In the genomic region with DNA sequence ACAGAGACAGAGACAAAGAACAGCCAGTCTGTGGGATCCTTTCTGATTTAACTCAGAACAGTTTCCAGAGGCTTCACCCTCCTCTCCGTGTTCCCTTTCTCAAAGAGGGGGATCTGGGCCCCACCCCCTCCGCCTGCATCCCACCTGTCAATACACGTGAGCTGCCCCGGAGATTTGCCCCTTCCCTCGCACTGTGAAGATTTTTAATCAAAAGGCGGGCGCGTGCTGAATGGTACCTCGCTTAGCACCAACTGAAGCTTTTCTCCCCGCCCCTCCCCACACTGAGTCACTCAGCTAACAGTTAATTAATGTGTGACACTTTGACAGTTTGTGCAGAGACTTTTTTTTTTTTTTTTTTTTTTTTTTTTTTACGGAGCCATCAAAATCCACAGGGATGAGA, we compare ENCODE assay signal across 17 mouse cellular contexts. TPM values are rescaled to one million over a fixed set of nuclear protein-coding genes. Genes with fewer than 3 reads are reported as not detected.
DNase-seq lines count a peak whose midpoint lies in the region; ATAC-seq and TF ChIP-seq lines count a peak whose summit lies in the region.
"Had no signal": no experiment of that assay in that cellular context is flagged by ENCODE, and none has a peak within 500 bp of the region (broad histone marks: within the 10 kb centered on the region; RNA-seq: fewer than 3 reads in every experiment).

No protein-coding gene starts in this region.

- no peak overlapping the region for H3K9ac ChIP-seq in embryonic facial prominence, embryonic 11.5 days (replicated peaks; ENCODE audit: low read length)
- no peak overlapping the region for H3K9ac ChIP-seq in limb, embryonic 11.5 days (ENCODE audit: low read length)
- H3K9ac ChIP-seq in midbrain, embryonic 15.5 days: no peak overlapping the region
- H3K9ac ChIP-seq: hindbrain, embryonic 15.5 days; liver, embryonic 13.5 days had no signal

- H3K9me3 ChIP-seq in embryonic facial prominence, embryonic 11.5 days (replicated peaks; ENCODE audit: control insufficient read depth, low read length): no peaks in the 10 kb centered on the region
- no peaks in the 10 kb centered on the region for H3K9me3 ChIP-seq in embryonic facial prominence, embryonic 10.5 days
- no peaks in the 10 kb centered on the region for H3K9me3 ChIP-seq in limb, embryonic 11.5 days (ENCODE audit: control insufficient read depth, low read length)
- no peaks in the 10 kb centered on the region for H3K9me3 ChIP-seq in limb, embryonic 10.5 days (replicated peaks)
- H3K9me3 ChIP-seq in forebrain, embryonic 10.5 days: no peaks in the 10 kb centered on the region
- H3K9me3 ChIP-seq in midbrain, embryonic 15.5 days: no peaks in the 10 kb centered on the region
- H3K9me3 ChIP-seq: hindbrain, embryonic 15.5 days; liver, embryonic 13.5 days had no signal

- ATAC-seq in embryonic facial prominence, embryonic 11.5 days (replicated peaks; ENCODE audit: insufficient number of reproducible peaks, low FRiP score, low TSS enrichment, low read depth): no peak
- no peak for ATAC-seq in limb, embryonic 11.5 days (ENCODE audit: insufficient number of reproducible peaks, low FRiP score, low TSS enrichment, low read depth)
- ATAC-seq in midbrain, embryonic 15.5 days (replicated peaks): peak; percentile 48; the same call in 1 of the 2 replicates
- ATAC-seq in erythroid progenitor cell, adult 5-6 weeks (replicated peaks; ENCODE audit: low FRiP score, poor library complexity, severe bottlenecking): no peak

- H3K27me3 ChIP-seq in embryonic facial prominence, embryonic 11.5 days (ENCODE audit: control insufficient read depth, insufficient read depth, low read length): no peaks in the 10 kb centered on the region
- H3K27me3 ChIP-seq in embryonic facial prominence, embryonic 10.5 days (replicated peaks; ENCODE audit: low read depth, poor library complexity, severe bottlenecking): no peaks in the 10 kb centered on the region
- no peaks in the 10 kb centered on the region for H3K27me3 ChIP-seq in limb, embryonic 11.5 days (ENCODE audit: control insufficient read depth, insufficient read depth, low read length)
- no peaks in the 10 kb centered on the region for H3K27me3 ChIP-seq in limb, embryonic 10.5 days (ENCODE audit: low read depth, poor library complexity, severe bottlenecking)
- H3K27me3 ChIP-seq in forebrain, embryonic 10.5 days (ENCODE audit: poor library complexity, severe bottlenecking): no peaks in the 10 kb centered on the region
- no peaks in the 10 kb centered on the region for H3K27me3 ChIP-seq in midbrain, embryonic 15.5 days (replicated peaks)
- H3K27me3 ChIP-seq: hindbrain, embryonic 15.5 days; liver, embryonic 13.5 days had no signal

- H3K4me2 ChIP-seq in embryonic facial prominence, embryonic 11.5 days (ENCODE audit: low read depth, low read length): no peak overlapping the region
- H3K4me2 ChIP-seq in limb, embryonic 11.5 days (ENCODE audit: low read depth, severe bottlenecking): no peak overlapping the region
- peak overlapping the region; percentile 19; the same call in 1 of the 2 replicates for H3K4me2 ChIP-seq in midbrain, embryonic 15.5 days
- H3K4me2 ChIP-seq: hindbrain, embryonic 15.5 days; liver, embryonic 13.5 days had no signal

- no peaks in the 10 kb centered on the region for H3K36me3 ChIP-seq in embryonic facial prominence, embryonic 11.5 days (replicated peaks; ENCODE audit: control insufficient read depth, insufficient read depth, low read depth, low read length)
- no peaks in the 10 kb centered on the region for H3K36me3 ChIP-seq in embryonic facial prominence, embryonic 10.5 days (replicated peaks)
- no peaks in the 10 kb centered on the region for H3K36me3 ChIP-seq in limb, embryonic 11.5 days (ENCODE audit: control insufficient read depth, insufficient read depth, low read length)
- no peaks in the 10 kb centered on the region for H3K36me3 ChIP-seq in limb, embryonic 10.5 days
- H3K36me3 ChIP-seq in forebrain, embryonic 10.5 days (replicated peaks): no peaks in the 10 kb centered on the region
- no peaks in the 10 kb centered on the region for H3K36me3 ChIP-seq in midbrain, embryonic 15.5 days (replicated peaks)
- H3K36me3 ChIP-seq: hindbrain, embryonic 15.5 days; liver, embryonic 13.5 days had no signal

- peak; percentile 3 for DNase-seq in embryonic facial prominence, embryonic 11.5 days (ENCODE audit: low spot score)
- DNase-seq in embryonic facial prominence, embryonic 10.5 days (ENCODE audit: low spot score): no peak
- peak; percentile 21 for DNase-seq in limb, embryonic 11.5 days (ENCODE audit: low spot score)
- DNase-seq in limb, embryonic 10.5 days (ENCODE audit: low spot score): no peak
- DNase-seq in forebrain, embryonic 10.5 days (ENCODE audit: extremely low spot score, low spot score): no peak
- no peak for DNase-seq in gastrocnemius, adult 2 months
- DNase-seq: liver, embryonic 13.5 days; thymus, postnatal 36 days had no signal

- no peak overlapping the region for H3K27ac ChIP-seq in embryonic facial prominence, embryonic 11.5 days (replicated peaks; ENCODE audit: low read depth, low read length)
- H3K27ac ChIP-seq in embryonic facial prominence, embryonic 10.5 days (replicated peaks): no peak overlapping the region
- H3K27ac ChIP-seq in limb, embryonic 11.5 days (replicated peaks; ENCODE audit: low read depth, low read length): no peak overlapping the region
- no peak overlapping the region for H3K27ac ChIP-seq in limb, embryonic 10.5 days
- 0 out of 2 replicates have a peak overlapping the region, but pooled peaks have one; percentile 44 for H3K27ac ChIP-seq in forebrain, embryonic 10.5 days
- no peak overlapping the region for H3K27ac ChIP-seq in midbrain, embryonic 15.5 days
- no peak overlapping the region for H3K27ac ChIP-seq in gastrocnemius, adult 2 months
- H3K27ac ChIP-seq: hindbrain, embryonic 15.5 days; kidney, postnatal 0 days; liver, embryonic 13.5 days had no signal

- TF ChIP-seq CTCF in gastrocnemius, adult 2 months (IDR thresholded peaks at IDR 0.05): no peak

- intact Hi-C loops in gastrocnemius, adult 2 months (cut with DNase I): no loop called here

- H3K4me3 ChIP-seq in embryonic facial prominence, embryonic 11.5 days (ENCODE audit: low read depth, low read length): no peak overlapping the region
- no peak overlapping the region for H3K4me3 ChIP-seq in embryonic facial prominence, embryonic 10.5 days
- H3K4me3 ChIP-seq in limb, embryonic 11.5 days (ENCODE audit: low read depth, low read length): no peak overlapping the region
- H3K4me3 ChIP-seq in limb, embryonic 10.5 days: no peak overlapping the region
- H3K4me3 ChIP-seq in forebrain, embryonic 10.5 days: no peak overlapping the region
- H3K4me3 ChIP-seq in midbrain, embryonic 15.5 days: no peak overlapping the region
- no peak overlapping the region for H3K4me3 ChIP-seq in gastrocnemius, adult 2 months
- H3K4me3 ChIP-seq: hindbrain, embryonic 15.5 days; liver, embryonic 13.5 days had no signal

- whole genome bisulfite sequencing in embryonic facial prominence, embryonic 11.5 days: 27% methylated on average over 11 of the region's 11 CpGs
- 45% methylated on average over 11 of the region's 11 CpGs for WGBS in embryonic facial prominence, embryonic 10.5 days
- 42% methylated on average over 11 of the region's 11 CpGs for WGBS in limb, embryonic 11.5 days
- 39% methylated on average over 11 of the region's 11 CpGs for WGBS in limb, embryonic 10.5 days
- WGBS in forebrain, embryonic 10.5 days: 42% methylated on average over 11 of the region's 11 CpGs
- WGBS in midbrain, embryonic 15.5 days: 24% methylated on average over 11 of the region's 11 CpGs

- no peaks in the 10 kb centered on the region for H3K4me1 ChIP-seq in embryonic facial prominence, embryonic 11.5 days (ENCODE audit: control insufficient read depth, insufficient read depth, low read length)
- peaks cover 10% of the 10 kb centered on the region for H3K4me1 ChIP-seq in embryonic facial prominence, embryonic 10.5 days
- no peaks in the 10 kb centered on the region for H3K4me1 ChIP-seq in limb, embryonic 11.5 days (ENCODE audit: control insufficient read depth, insufficient read depth, low read length)
- peaks cover 9% of the 10 kb centered on the region for H3K4me1 ChIP-seq in limb, embryonic 10.5 days
- H3K4me1 ChIP-seq in forebrain, embryonic 10.5 days: peaks cover 14% of the 10 kb centered on the region
- peaks cover 5% of the 10 kb centered on the region; the same call in 1 of the 2 replicates for H3K4me1 ChIP-seq in midbrain, embryonic 15.5 days
- H3K4me1 ChIP-seq: liver, embryonic 13.5 days had no signal

RNA-seq across cellular contexts. Expression of a gene that starts 40.7 kb away (rescaled TPM):
- polyA plus RNA-seq in embryonic facial prominence, embryonic 11.5 days (2014; fragmentation: Nextera tagmentation; extraction: Ambion mirVana): not detected in 2 replicates
- not detected in 2 replicates for polyA plus RNA-seq in embryonic facial prominence, embryonic 10.5 days (2016; fragmentation: Nextera tagmentation; extraction: Ambion mirVana)
- not detected in 2 replicates for polyA plus RNA-seq in limb, embryonic 11.5 days (2014; fragmentation: Nextera tagmentation; extraction: Ambion mirVana)
- polyA plus RNA-seq in limb, embryonic 10.5 days (2016; fragmentation: Nextera tagmentation; extraction: Ambion mirVana): not detected in 2 replicates
- not detected in 2 replicates for polyA plus RNA-seq in forebrain, embryonic 10.5 days (2016; fragmentation: Nextera tagmentation; extraction: Ambion mirVana)
- polyA plus RNA-seq in midbrain, embryonic 15.5 days (2015; fragmentation: Nextera tagmentation; extraction: Ambion mirVana): not detected in 2 replicates
- total RNA-seq in erythroid progenitor cell, adult 5-6 weeks (2015; ENCODE audit: low replicate concordance): not detected in 2 replicates
- not detected in 2 replicates for total RNA-seq in erythroid progenitor cell, adult 5-6 weeks (2017; ENCODE audit: low replicate concordance)
- not detected for total RNA-seq in gastrocnemius, adult 2 months (2021)
- total RNA-seq: gastrocnemius, adult 8-10 months; left cerebral cortex, adult 8-10 months; monocyte, adult 5-6 weeks had no signal
- polyA plus RNA-seq: C2C12; cortical plate, adult 2 months; hindbrain, embryonic 15.5 days; kidney, postnatal 0 days; liver, embryonic 13.5 days had no signal

RNA-seq across cellular contexts. Expression of a gene that starts 45.7 kb away (rescaled TPM):
- not detected in 2 replicates for polyA plus RNA-seq in embryonic facial prominence, embryonic 11.5 days (2014; fragmentation: Nextera tagmentation; extraction: Ambion mirVana)
- polyA plus RNA-seq in embryonic facial prominence, embryonic 10.5 days (2016; fragmentation: Nextera tagmentation; extraction: Ambion mirVana): 0.11 and 0.40 TPM in 2 replicates
- not detected in 2 replicates for polyA plus RNA-seq in limb, embryonic 11.5 days (2014; fragmentation: Nextera tagmentation; extraction: Ambion mirVana)
- not detected in 2 replicates for polyA plus RNA-seq in limb, embryonic 10.5 days (2016; fragmentation: Nextera tagmentation; extraction: Ambion mirVana)
- 0.27 and 0.43 TPM in 2 replicates for polyA plus RNA-seq in forebrain, embryonic 10.5 days (2016; fragmentation: Nextera tagmentation; extraction: Ambion mirVana)
- polyA plus RNA-seq in midbrain, embryonic 15.5 days (2015; fragmentation: Nextera tagmentation; extraction: Ambion mirVana): 6.7 and 7.0 TPM in 2 replicates
- total RNA-seq in erythroid progenitor cell, adult 5-6 weeks (2015; ENCODE audit: low replicate concordance): not detected in 2 replicates
- not detected in 2 replicates for total RNA-seq in erythroid progenitor cell, adult 5-6 weeks (2017; ENCODE audit: low replicate concordance)
- total RNA-seq in gastrocnemius, adult 2 months (2021): not detected
- total RNA-seq: gastrocnemius, adult 8-10 months; monocyte, adult 5-6 weeks had no signal
- polyA plus RNA-seq: kidney, postnatal 0 days; liver, embryonic 13.5 days had no signal

Comparison
In these comparisons a context has a peak if more than half of its experiments do, and no peak if none do; other contexts are left out.
1. DNase-seq: peak in embryonic facial prominence, embryonic 11.5 days (single experiment) and limb, embryonic 11.5 days (single experiment); none in embryonic facial prominence, embryonic 10.5 days (single experiment), limb, embryonic 10.5 days (single experiment), forebrain, embryonic 10.5 days (single experiment) and gastrocnemius, adult 2 months (single experiment).